Mouse (Mus musculus) frontal cortex, postnatal 10 days (tissue): ENCODE results near the gene Kctd19.

ENCODE experiments used
- DNase-seq, 2 experiments: peaks; one replicate each; pipeline ENCODE4 v3.0.0; 2022; ENCODE audit warnings: low spot score in 2 of 2, mixed read lengths in 1 of 2

The Kctd19 gene

GRCm38 (mm10) chr8:105359208-105359607 lies 54.1 kb downstream of the Kctd19 start:
- DNase-seq: no peak

- DNase-seq: no peak
Observed at GRCm38 (mm10) chr8:105356681-105357080, 56.6 kb downstream of the Kctd19 start.

GRCm38 (mm10) chr8:105355179-105356024 lies 57.9 kb downstream of the Kctd19 start:
- no peak for DNase-seq

- DNase-seq: no peak
Observed at GRCm38 (mm10) chr8:105354549-105354948, 58.8 kb downstream of the Kctd19 start.

- no peak for DNase-seq
Observed at GRCm38 (mm10) chr8:105353583-105354135, 59.6 kb downstream of the Kctd19 start.

- DNase-seq: no peak
Observed at GRCm38 (mm10) chr8:105350186-105350585, 63.1 kb downstream of the Kctd19 start.

- peak; percentile 48 to 54 for DNase-seq
Observed at GRCm38 (mm10) chr8:105349096-105349771, 64.1 kb downstream of the Kctd19 start.

- peak; percentile 57 to 66 for DNase-seq
Observed at GRCm38 (mm10) chr8:105348450-105349095, 64.7 kb downstream of the Kctd19 start, which contains the start of gene Slc9a5. Gene Slc9a5 (plus strand): TSS chr8:105348843.

GRCm38 (mm10) chr8:105347428-105348221 lies 65.7 kb downstream of the Kctd19 start, which contains the start of gene Fhod1:
Gene Fhod1 (minus strand): TSS chr8:105347953.
- peak; percentile 80 to 85 for DNase-seq

GRCm38 (mm10) chr8:105346611-105347427 lies 66.5 kb downstream of the Kctd19 start:
- no peak for DNase-seq

GRCm38 (mm10) chr8:105345061-105345975 lies 68.0 kb downstream of the Kctd19 start:
- no peak for DNase-seq

- no peak for DNase-seq
Observed at GRCm38 (mm10) chr8:105343791-105344574, 69.3 kb downstream of the Kctd19 start.

GRCm38 (mm10) chr8:105342768-105343167 lies 70.5 kb downstream of the Kctd19 start:
- DNase-seq: no peak

- no peak for DNase-seq
Observed at GRCm38 (mm10) chr8:105341399-105341798, 71.9 kb downstream of the Kctd19 start.

- DNase-seq: no peak
Observed at GRCm38 (mm10) chr8:105339886-105340635, 73.2 kb downstream of the Kctd19 start.

GRCm38 (mm10) chr8:105338992-105339391 lies 74.3 kb downstream of the Kctd19 start:
- DNase-seq: no peak

GRCm38 (mm10) chr8:105336373-105337130 lies 76.8 kb downstream of the Kctd19 start:
- DNase-seq: no peak
